Mouse (Mus musculus) ovary, adult 2 months (tissue): ENCODE measurements around the gene 4931423N10Rik. TPM values are rescaled to one million over a fixed set of nuclear protein-coding genes. Genes with fewer than 3 reads are reported as not detected.

Source experiments
- polyA plus RNA-seq: library from polyadenylated mRNA; depleted of rRNA; stranded (reverse); fragments of >200 nt; gene quantifications from 2 replicates; pipeline ENCODE4 v1.2.3, GENCODE M21; 2012; rRNA removed

4931423N10Rik gene
- not detected in 2 replicates for polyA plus RNA-seq

DNA sequence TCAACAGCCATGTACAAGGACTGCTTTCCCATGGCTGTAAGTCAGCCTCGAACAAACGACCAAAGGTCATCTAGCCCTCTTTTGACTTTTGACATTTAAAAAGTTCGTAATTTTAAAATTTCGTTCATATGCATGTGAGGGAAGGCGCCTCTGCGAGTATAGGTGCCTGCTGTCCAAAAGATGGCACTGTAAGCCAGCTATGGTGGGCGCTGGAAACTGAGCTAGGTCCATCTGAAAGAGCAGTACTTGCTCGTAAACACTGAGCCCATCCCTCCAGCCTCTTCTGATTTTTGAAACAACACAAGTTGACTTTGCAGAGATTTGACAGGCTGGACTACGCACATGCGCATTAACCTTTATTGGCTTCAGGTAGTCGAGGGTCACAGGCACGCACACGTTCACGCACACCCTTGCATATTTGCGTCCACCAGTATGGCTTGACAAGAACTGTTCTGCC lies at the start of gene 4931423N10Rik:
Gene 4931423N10Rik, plus strand, starts transcription at position 407 of the 457 bp plus-strand sequence.

Other genes with a start within 250 kb of the 4931423N10Rik start
- gene Abi1, start 167.2 kb upstream of the 4931423N10Rik start, polyA plus RNA-seq, result 126 and 147 TPM in 2 replicates
- gene Acbd5, start 139.3 kb upstream of the 4931423N10Rik start, polyA plus RNA-seq, result 9.1 and 11.2 TPM in 2 replicates
- 0.38 and 0.50 TPM in 2 replicates for gene Mastl, start 51.5 kb upstream of the 4931423N10Rik start, polyA plus RNA-seq
- 2.4 and 2.7 TPM in 2 replicates for gene Yme1l1, start 51.1 kb upstream of the 4931423N10Rik start, polyA plus RNA-seq
- not detected in 2 replicates for gene Nxph2, start 113.8 kb downstream of the 4931423N10Rik start, polyA plus RNA-seq